Mouse (Mus musculus) adrenal gland, adult 18-20 months (tissue): ENCODE data around the gene Morn3. TPM values are rescaled to one million over a fixed set of nuclear protein-coding genes. Genes with fewer than 3 reads are reported as not detected.

Experiments
- DNase-seq, 2 experiments: peaks; one replicate each; pipeline ENCODE4 v3.0.0; 2021 to 2022; ENCODE audit warnings: low spot score in 2 of 2
- total RNA-seq, 2 experiments: library from RNA; stranded (reverse); gene quantifications; 1 replicate in 1 of 2; 2 replicates in 1 of 2; pipeline ENCODE4 v1.2.3; 2021

Gene Morn3
- total RNA-seq, 2 experiments from 2014 or later, result not detected

GRCm38 (mm10) chr5:122994303-122994846 is 52.4 kb downstream of the Morn3 start:
- peak; percentile 76 to 80 for DNase-seq

- no peak for DNase-seq
These were observed 53.0 kb downstream of the Morn3 start for GRCm38 (mm10) chr5:122993811-122994210.

- DNase-seq, result no peak
These were observed 55.3 kb downstream of the Morn3 start for GRCm38 (mm10) chr5:122991350-122992004.

GRCm38 (mm10) chr5:122990411-122991160 is 56.2 kb downstream of the Morn3 start:
- no peak for DNase-seq

- no peak for DNase-seq
These were observed 57.1 kb downstream of the Morn3 start, which contains the start of gene Kdm2b for GRCm38 (mm10) chr5:122989551-122990330. Kdm2b (minus strand) TSS chr5:122989823.

- peak; percentile 68 to 69 for DNase-seq
These were observed 57.8 kb downstream of the Morn3 start for GRCm38 (mm10) chr5:122989001-122989525.

GRCm38 (mm10) chr5:122988021-122988751 is 58.6 kb downstream of the Morn3 start:
- peak; percentile 35 to 45 for DNase-seq

GRCm38 (mm10) chr5:122987211-122988020 is 59.4 kb downstream of the Morn3 start:
- DNase-seq, result peak in 1 of 2 experiments; percentile 24

GRCm38 (mm10) chr5:122986091-122986493 is 60.7 kb downstream of the Morn3 start:
- no peak for DNase-seq

Other genes with a start within 250 kb of the Morn3 start
- 100 to 1,000 TPM; 148 to 156 TPM for gene Anapc5, start 225.7 kb downstream of the Morn3 start, total RNA-seq
- gene Rnf34, start 197.0 kb downstream of the Morn3 start, total RNA-seq, result 10 to 100 TPM; 15.9 to 26.0 TPM
- 10 to 100 TPM; 13.0 to 13.7 TPM for gene Kdm2b, start 57.2 kb downstream of the Morn3 start, total RNA-seq
- gene Orai1, start 31.9 kb downstream of the Morn3 start, total RNA-seq, result 10 to 100 TPM; 10.1 to 11.0 TPM
- 10 to 100 TPM; 22.2 to 68.8 TPM for gene Tmem120b, start 21.4 kb upstream of the Morn3 start, total RNA-seq
- 1 to 10 TPM in 1 of 2 experiments, under 1 TPM in 1; 0.66 to 1.2 TPM for gene Rhof, start 85.7 kb upstream of the Morn3 start, total RNA-seq
- gene Setd1b, start 95.2 kb upstream of the Morn3 start, total RNA-seq, result 10 to 100 TPM; 19.1 to 25.8 TPM
- gene Psmd9, start 122.4 kb upstream of the Morn3 start, total RNA-seq, result 10 to 100 TPM; 20.7 to 21.1 TPM
- gene Hpd, start 135.7 kb upstream of the Morn3 start, total RNA-seq, result 1 to 10 TPM; 1.2 to 3.6 TPM
- gene Wdr66, start 205.1 kb upstream of the Morn3 start, total RNA-seq, result under 1 TPM; 0.61 to 0.99 TPM